Mouse (Mus musculus) cerebellum, postnatal 25 days (tissue): ENCODE measurements around the gene Lhfpl2.
A peak's percentile ranks its signal among the peaks of the same experiment; 100 is the strongest.

ENCODE experiments used
- DNase-seq, 2 experiments: peaks; one replicate each; pipeline ENCODE4 v3.0.0; 2021; ENCODE audit warnings: mixed read lengths in 2 of 2

Gene Lhfpl2

GRCm38 (mm10) chr13:94066626-94067275 is 9.2 kb downstream of the Lhfpl2 start:
- no peak for DNase-seq

- no peak for DNase-seq
Measured at GRCm38 (mm10) chr13:94068308-94068707, 10.7 kb downstream of the Lhfpl2 start.

GRCm38 (mm10) chr13:94069421-94070307 is 12.1 kb downstream of the Lhfpl2 start:
- no peak for DNase-seq

- no peak for DNase-seq
Measured at GRCm38 (mm10) chr13:94070308-94070619, 12.7 kb downstream of the Lhfpl2 start.

GRCm38 (mm10) chr13:94070927-94071326 is 13.3 kb downstream of the Lhfpl2 start:
- DNase-seq, result peak in 1 of 2 experiments; percentile 28

GRCm38 (mm10) chr13:94073046-94073715 is 15.6 kb downstream of the Lhfpl2 start:
- no peak for DNase-seq

GRCm38 (mm10) chr13:94073716-94074115 is 16.1 kb downstream of the Lhfpl2 start:
- peak; percentile 52 to 65 for DNase-seq

GRCm38 (mm10) chr13:94075181-94075580 is 17.6 kb downstream of the Lhfpl2 start:
- no peak for DNase-seq

- DNase-seq, result no peak
Measured at GRCm38 (mm10) chr13:94077136-94078018, 19.8 kb downstream of the Lhfpl2 start.

GRCm38 (mm10) chr13:94083196-94083595 is 25.6 kb downstream of the Lhfpl2 start:
- no peak for DNase-seq

- DNase-seq, result no peak
Measured at GRCm38 (mm10) chr13:94084220-94085126, 26.9 kb downstream of the Lhfpl2 start.

GRCm38 (mm10) chr13:94086090-94086808 is 28.7 kb downstream of the Lhfpl2 start:
- DNase-seq, result no peak

- no peak for DNase-seq
Measured at GRCm38 (mm10) chr13:94087061-94087460, 29.5 kb downstream of the Lhfpl2 start.

GRCm38 (mm10) chr13:94088788-94089187 is 31.2 kb downstream of the Lhfpl2 start:
- no peak for DNase-seq

- DNase-seq, result no peak
Measured at GRCm38 (mm10) chr13:94089286-94089685, 31.7 kb downstream of the Lhfpl2 start.

- DNase-seq, result no peak
Measured at GRCm38 (mm10) chr13:94091366-94091765, 33.8 kb downstream of the Lhfpl2 start.

GRCm38 (mm10) chr13:94094176-94094575 is 36.6 kb downstream of the Lhfpl2 start:
- no peak for DNase-seq

GRCm38 (mm10) chr13:94094625-94095024 is 37.0 kb downstream of the Lhfpl2 start:
- DNase-seq, result no peak

GRCm38 (mm10) chr13:94095202-94095601 is 37.6 kb downstream of the Lhfpl2 start:
- DNase-seq, result no peak

- DNase-seq, result no peak
Measured at GRCm38 (mm10) chr13:94097667-94098066, 40.1 kb downstream of the Lhfpl2 start.
